Mouse (Mus musculus): ENCODE results near the gene Prkn. TPM values are rescaled to one million over a fixed set of nuclear protein-coding genes. Genes with fewer than 3 reads are reported as not detected.

Gene Prkn
- total and polyA plus RNA-seq, 3 experiments, result 0.39 to 0.50 TPM; not detected in 1

DNA sequence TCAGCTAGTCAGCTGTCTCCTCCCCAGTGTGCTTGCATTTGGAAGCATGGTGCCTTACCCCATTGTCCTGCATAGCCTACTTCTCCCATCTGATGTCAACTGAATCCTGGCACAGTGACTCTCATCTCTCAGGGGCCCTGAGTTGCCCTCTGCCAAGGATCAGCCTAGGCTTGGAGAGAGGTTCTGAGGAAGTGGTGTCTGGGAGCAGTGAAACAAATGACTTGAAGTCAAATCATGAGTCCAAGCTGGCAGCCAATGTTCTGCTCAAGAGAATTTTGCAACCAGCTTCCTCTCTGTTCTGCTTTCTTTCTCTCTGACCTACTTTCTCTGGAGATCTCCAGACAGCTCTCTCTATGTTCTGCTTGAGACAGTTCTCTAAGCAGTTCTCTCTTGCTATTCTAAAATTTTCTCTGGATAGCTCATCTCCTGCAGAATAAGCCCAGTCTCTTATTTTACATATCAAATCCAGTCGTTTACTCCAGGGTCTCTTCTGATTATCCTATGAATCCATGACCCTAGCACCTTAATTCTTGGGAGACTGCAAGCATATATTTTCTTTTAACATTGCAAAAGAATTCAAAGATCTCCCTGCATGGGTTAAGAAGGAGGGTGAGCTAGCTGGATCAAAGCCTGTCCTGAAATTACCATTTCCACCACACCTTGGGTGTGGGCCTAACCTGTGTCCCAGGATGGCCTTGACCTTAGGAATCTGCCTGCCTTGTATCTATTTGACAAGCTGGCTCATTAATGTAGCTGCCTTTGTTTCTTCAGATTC lies 512.8 kb downstream of the Prkn start:
- Histone ChIP-seq H3K27me3 (ENCODE audit: control insufficient read depth in 1 of 2, insufficient read depth in 2 of 2, low read length in 2 of 2) (no peaks in the 10 kb centered on the region), H3K27ac (ENCODE audit: control insufficient read depth, low read depth, low read length) (no peak overlapping the region), H3K4me1 (ENCODE audit: control insufficient read depth in 1 of 2, insufficient read depth in 2 of 2, low read length in 2 of 2) (no peaks in the 10 kb centered on the region), H3K36me3 (ENCODE audit: control insufficient read depth in 1 of 2, insufficient read depth in 2 of 2, low read length in 2 of 2) (no peaks in the 10 kb centered on the region), H3K79me2 (ENCODE audit: control insufficient read depth, insufficient read depth, low read length, poor library complexity) (no peaks in the 10 kb centered on the region), H3K9ac (ENCODE audit: control insufficient read depth, low read depth, low read length, poor library complexity, severe bottlenecking) (no peak overlapping the region), H3K4me3 (ENCODE audit: control insufficient read depth in 1 of 2, insufficient read depth in 1 of 2, low read depth in 2 of 2, low read length in 2 of 2) (no peak overlapping the region), H3K9me3 (replicated peaks; ENCODE audit: insufficient read depth, low read length) (no peaks in the 10 kb centered on the region)
- no peak for DNase-seq (ENCODE audit: low read depth, low spot score)
- TF ChIP-seq CTCF (IDR thresholded peaks at IDR 0.05 in 2 of 3, conservative IDR thresholded peaks at IDR 0.05 in 1 of 3; ENCODE audit: control insufficient read depth in 1 of 3, insufficient read depth in 1 of 3, low read depth in 2 of 3, low read length in 3 of 3, poor library complexity in 1 of 3, severe bottlenecking in 1 of 3), result no peak
- TF ChIP-seq MAFK (IDR thresholded peaks at IDR 0.05; ENCODE audit: borderline replicate concordance, low read depth, low read length), result no peak
- no peak for TF ChIP-seq TAL1 (IDR thresholded peaks at IDR 0.05; ENCODE audit: low read length)
- no peak for TF ChIP-seq UBTF (IDR thresholded peaks at IDR 0.05; ENCODE audit: borderline replicate concordance, insufficient read depth, low read depth, low read length)
- TF ChIP-seq RAD21 (IDR thresholded peaks at IDR 0.05; ENCODE audit: low read depth, low read length), result no peak
- TF ChIP-seq TCF12 (IDR thresholded peaks at IDR 0.05; ENCODE audit: low read depth, low read length), result no peak
- no peak for TF ChIP-seq POLR2AphosphoS2 (IDR thresholded peaks at IDR 0.05; ENCODE audit: low read length)
- no peak for TF ChIP-seq ETS1 (IDR thresholded peaks at IDR 0.05; ENCODE audit: low read depth, low read length)
- no peak for TF ChIP-seq ZKSCAN1 (IDR thresholded peaks at IDR 0.05; ENCODE audit: low read depth, low read length)
- no peak for TF ChIP-seq BHLHE40 (IDR thresholded peaks at IDR 0.05; ENCODE audit: borderline replicate concordance, low read depth, low read length)
- no peak for TF ChIP-seq KAT2A (conservative IDR thresholded peaks at IDR 0.05; ENCODE audit: low read depth, low read length)
- TF ChIP-seq POLR2A (IDR thresholded peaks at IDR 0.05; ENCODE audit: control insufficient read depth in 1 of 2, insufficient read depth in 1 of 2, low read depth in 1 of 2, low read length in 2 of 2, poor library complexity in 1 of 2), result no peak
- no peak for TF ChIP-seq GABPA (IDR thresholded peaks at IDR 0.05; ENCODE audit: low read depth, low read length)
- TF ChIP-seq JUND (IDR thresholded peaks at IDR 0.05; ENCODE audit: low read depth, low read length), result no peak
- no peak for TF ChIP-seq HCFC1 (IDR thresholded peaks at IDR 0.05; ENCODE audit: low read depth, low read length)
- TF ChIP-seq SIN3A (IDR thresholded peaks at IDR 0.05; ENCODE audit: low read length), result no peak
- TF ChIP-seq MAZ (IDR thresholded peaks at IDR 0.05; ENCODE audit: low read depth, low read length), result no peak
- no peak for TF ChIP-seq ZC3H11A (IDR thresholded peaks at IDR 0.05; ENCODE audit: low read depth, low read length)
- TF ChIP-seq GATA1 (IDR thresholded peaks at IDR 0.05; ENCODE audit: low read depth, low read length), result no peak
- no peak for TF ChIP-seq NRF1 (IDR thresholded peaks at IDR 0.05; ENCODE audit: insufficient read depth, low read depth, low read length, poor library complexity, severe bottlenecking)

DNA sequence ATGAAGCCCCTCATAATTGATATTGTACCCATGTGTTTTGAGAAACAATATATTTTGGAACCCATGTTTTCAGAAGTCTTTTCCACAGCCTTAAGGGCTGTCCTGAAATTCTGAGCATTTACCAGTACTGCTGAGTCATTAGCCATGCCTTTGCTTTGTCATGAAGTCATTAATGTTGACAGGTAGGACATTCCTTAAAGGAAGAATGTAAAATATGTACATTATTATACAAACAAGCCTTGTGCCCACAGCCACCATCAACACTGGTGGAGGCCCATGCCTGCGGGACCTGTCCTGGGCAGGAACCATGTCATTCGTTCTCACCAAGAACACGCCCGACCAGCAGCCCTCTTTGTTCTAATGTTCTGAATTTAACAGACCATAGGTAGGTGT lies 513.4 kb downstream of the Prkn start:
- no peak overlapping the region for H3K9ac ChIP-seq (ENCODE audit: control insufficient read depth, low read depth, low read length, poor library complexity, severe bottlenecking)
- H3K4me3 ChIP-seq (ENCODE audit: control insufficient read depth in 1 of 2, insufficient read depth in 1 of 2, low read depth in 2 of 2, low read length in 2 of 2), result no peak overlapping the region
- no peak for TF ChIP-seq MAX (IDR thresholded peaks at IDR 0.05; ENCODE audit: low read length)
- TF ChIP-seq SMC3 (IDR thresholded peaks at IDR 0.05; ENCODE audit: low read depth, low read length), result no peak
- no peak for TF ChIP-seq ZC3H11A (IDR thresholded peaks at IDR 0.05; ENCODE audit: low read depth, low read length)
- TF ChIP-seq CHD1 (IDR thresholded peaks at IDR 0.05; ENCODE audit: low read depth, low read length), result no peak
- no peak for TF ChIP-seq KAT2A (conservative IDR thresholded peaks at IDR 0.05; ENCODE audit: low read depth, low read length)
- no peak for TF ChIP-seq NRF1 (IDR thresholded peaks at IDR 0.05; ENCODE audit: insufficient read depth, low read depth, low read length, poor library complexity, severe bottlenecking)
- no peak for TF ChIP-seq ZKSCAN1 (IDR thresholded peaks at IDR 0.05; ENCODE audit: low read depth, low read length)
- no peak for TF ChIP-seq ZMIZ1 (IDR thresholded peaks at IDR 0.05; ENCODE audit: low read depth, low read length)
- TF ChIP-seq POLR2A (IDR thresholded peaks at IDR 0.05; ENCODE audit: control insufficient read depth in 1 of 2, insufficient read depth in 1 of 2, low read depth in 1 of 2, low read length in 2 of 2, poor library complexity in 1 of 2), result no peak
- no peak for TF ChIP-seq UBTF (IDR thresholded peaks at IDR 0.05; ENCODE audit: borderline replicate concordance, insufficient read depth, low read depth, low read length)
- no peak for TF ChIP-seq HCFC1 (IDR thresholded peaks at IDR 0.05; ENCODE audit: low read depth, low read length)
- no peak for TF ChIP-seq MYB (IDR thresholded peaks at IDR 0.05; ENCODE audit: low read depth, low read length)
- no peak for TF ChIP-seq TAL1 (IDR thresholded peaks at IDR 0.05; ENCODE audit: low read length)
- no peak for TF ChIP-seq MYC (IDR thresholded peaks at IDR 0.05; ENCODE audit: low read depth, low read length)
- no peak for TF ChIP-seq CHD2 (IDR thresholded peaks at IDR 0.05; ENCODE audit: low read length)
- TF ChIP-seq ZNF384 (IDR thresholded peaks at IDR 0.05; ENCODE audit: low read depth, low read length), result no peak
- H3K9me3 ChIP-seq (replicated peaks; ENCODE audit: insufficient read depth, low read length), result no peaks in the 10 kb centered on the region
- H3K36me3 ChIP-seq (ENCODE audit: control insufficient read depth in 1 of 2, insufficient read depth in 2 of 2, low read length in 2 of 2), result no peaks in the 10 kb centered on the region
- DNase-seq (ENCODE audit: low read depth, low spot score), result no peak
- H3K27me3 ChIP-seq (ENCODE audit: control insufficient read depth in 1 of 2, insufficient read depth in 2 of 2, low read length in 2 of 2), result no peaks in the 10 kb centered on the region
- H3K27ac ChIP-seq (ENCODE audit: control insufficient read depth, low read depth, low read length), result no peak overlapping the region
- H3K4me1 ChIP-seq (ENCODE audit: control insufficient read depth in 1 of 2, insufficient read depth in 2 of 2, low read length in 2 of 2), result no peaks in the 10 kb centered on the region
- no peaks in the 10 kb centered on the region for H3K79me2 ChIP-seq (ENCODE audit: control insufficient read depth, insufficient read depth, low read length, poor library complexity)

All from MEL (cell line).